Mouse (Mus musculus): ENCODE results near the gene Ggn.

GRCm38 (mm10) chr7:29134230-29134629, 35.8 kb upstream of the Ggn start:
- TF ChIP-seq ZC3H11A (IDR thresholded peaks at IDR 0.05; ENCODE audit: borderline replicate concordance, low read depth, low read length) (no peak), CHD2 (IDR thresholded peaks at IDR 0.05; ENCODE audit: low read depth, low read length) (no peak), HCFC1 (IDR thresholded peaks at IDR 0.05; ENCODE audit: borderline replicate concordance, insufficient read depth, low read length) (no peak)

Data from ES-E14 (cell line).